Mouse (Mus musculus) retina, embryonic 14.5 days (tissue): ENCODE measurements around the gene Kcne2.
A peak's percentile ranks its signal among the peaks of the same experiment; 100 is the strongest.

Source experiments
- DNase-seq: peaks from one replicate; pipeline ENCODE4 v3.0.0-alpha.2; 2015; ENCODE audit warnings: low spot score

Kcne2 gene

DNA sequence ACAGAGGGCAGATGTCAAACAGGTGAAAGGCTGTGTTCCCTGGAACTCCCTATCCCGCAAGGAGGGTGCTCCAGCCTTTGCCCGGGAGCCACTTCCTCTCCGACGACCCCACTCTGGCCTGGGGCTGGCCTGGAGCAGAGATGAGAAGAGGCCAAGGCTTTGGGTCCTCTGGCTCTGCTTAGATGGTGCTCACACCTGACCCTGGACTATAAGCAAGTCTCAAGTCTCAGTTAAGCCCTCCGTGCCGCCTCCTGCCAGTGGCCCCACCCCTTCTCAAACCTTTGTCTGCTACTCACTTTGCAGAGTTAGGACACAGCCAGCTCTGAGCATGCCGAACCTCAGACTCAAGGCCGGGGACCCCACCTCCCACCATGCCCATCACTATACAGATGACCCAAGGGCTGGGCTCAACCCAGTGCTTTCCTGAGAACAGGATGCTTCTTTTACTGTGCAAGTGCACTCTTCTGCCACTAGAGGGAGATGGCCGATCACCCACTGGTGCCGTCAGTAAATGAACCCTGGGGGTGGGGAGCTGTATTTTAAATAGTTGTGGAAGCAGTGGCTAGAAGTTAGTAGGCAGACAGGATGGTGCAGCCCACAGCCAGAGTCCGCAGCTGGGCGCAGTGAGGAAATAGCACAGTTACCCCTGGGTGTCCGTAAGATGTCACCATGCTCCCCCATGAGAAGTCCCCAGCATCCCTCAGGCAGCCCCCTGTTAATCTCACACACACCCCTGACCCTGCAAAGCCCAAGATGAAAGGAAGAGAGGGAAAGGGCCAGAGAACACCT, 22.0 kb downstream of the Kcne2 start:
- DNase-seq = peak; percentile 79

DNA sequence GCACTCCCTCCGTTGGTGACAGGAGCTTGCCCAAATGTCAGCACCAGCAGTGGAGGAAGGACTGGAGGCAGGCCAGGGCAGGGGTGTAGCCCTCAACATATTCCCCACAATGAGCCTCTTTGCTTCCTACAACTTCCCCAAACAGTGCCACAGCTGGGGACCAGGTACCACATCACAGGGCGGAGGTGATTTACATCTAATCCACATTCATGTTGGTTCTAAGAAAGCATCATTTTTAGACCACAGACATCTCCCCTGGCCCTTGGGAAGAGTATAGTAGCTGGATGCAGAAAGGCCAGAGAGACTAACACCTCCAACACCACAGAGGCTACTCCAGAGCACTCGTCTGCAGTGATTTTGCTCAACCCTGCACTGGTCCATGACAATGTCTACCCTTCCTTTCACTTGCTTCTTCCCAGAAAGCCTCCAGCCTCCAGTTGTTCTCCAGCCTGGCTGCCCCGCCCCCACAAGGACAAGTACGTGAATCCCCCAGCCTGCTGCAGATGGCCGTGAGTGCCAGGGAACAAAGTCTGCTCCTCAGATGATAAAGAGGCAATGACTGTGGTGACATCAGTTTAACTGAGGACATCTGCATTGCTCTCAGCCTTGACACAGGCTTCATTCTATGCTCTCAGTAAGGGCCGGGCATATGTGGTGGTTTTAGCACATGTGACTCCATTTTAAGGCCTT, 24.0 kb downstream of the Kcne2 start:
- no peak for DNase-seq

DNA sequence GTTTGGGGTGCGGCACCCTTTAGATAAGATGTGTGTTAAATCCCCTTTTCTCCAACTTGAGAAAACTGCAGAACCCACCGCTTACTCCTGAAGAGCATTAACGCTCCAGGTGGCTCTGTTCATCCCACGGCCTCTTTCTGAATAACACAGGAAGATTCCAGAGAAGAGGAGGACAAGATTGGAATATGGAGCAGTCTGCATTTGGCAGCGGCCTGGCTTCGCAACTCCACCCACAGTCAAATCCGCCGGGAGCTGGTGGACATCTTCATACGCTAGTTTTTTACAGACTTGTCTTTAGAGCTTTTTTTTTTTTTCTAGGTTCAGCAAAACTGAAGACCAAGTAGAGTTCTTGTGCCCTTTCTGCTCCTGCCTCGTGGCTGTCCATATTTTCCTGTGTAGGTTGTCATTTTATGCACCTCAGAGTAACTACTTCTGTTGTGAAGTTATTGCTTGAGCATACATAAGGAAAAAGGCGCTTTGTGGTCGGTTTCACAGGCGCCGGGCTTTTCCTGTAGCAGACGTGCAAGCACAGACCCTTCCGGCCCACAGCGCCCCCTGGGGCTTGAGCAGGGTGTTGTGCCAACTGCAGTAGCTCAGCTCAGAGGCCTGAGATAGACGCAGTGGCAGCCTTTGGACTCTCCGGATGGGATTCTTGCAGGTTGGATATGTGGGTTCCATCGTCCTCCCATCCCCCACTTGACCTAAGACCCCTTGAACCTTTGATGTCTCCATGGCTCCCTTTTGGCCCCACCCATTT, 27.3 kb downstream of the Kcne2 start:
- DNase-seq = no peak

DNA sequence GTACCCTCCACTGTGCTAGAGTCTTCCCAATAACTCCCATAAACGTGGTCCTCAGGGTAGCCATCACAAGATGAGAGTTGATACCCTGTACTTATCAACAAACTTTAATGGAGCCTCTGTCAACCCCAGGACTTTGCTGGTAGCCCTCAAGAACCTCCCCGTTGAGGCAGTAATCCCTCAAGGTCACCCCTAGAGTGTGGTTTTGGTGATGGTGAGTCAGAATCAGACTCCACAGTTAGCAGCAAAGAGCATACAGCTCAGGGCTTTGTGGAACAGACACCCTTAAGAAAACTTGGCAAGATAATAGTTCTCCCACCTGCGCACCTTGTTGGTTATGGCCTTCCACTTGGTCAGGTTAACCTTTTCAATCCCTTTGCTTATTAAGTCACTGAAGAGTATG, 28.2 kb downstream of the Kcne2 start:
- DNase-seq = no peak

DNA sequence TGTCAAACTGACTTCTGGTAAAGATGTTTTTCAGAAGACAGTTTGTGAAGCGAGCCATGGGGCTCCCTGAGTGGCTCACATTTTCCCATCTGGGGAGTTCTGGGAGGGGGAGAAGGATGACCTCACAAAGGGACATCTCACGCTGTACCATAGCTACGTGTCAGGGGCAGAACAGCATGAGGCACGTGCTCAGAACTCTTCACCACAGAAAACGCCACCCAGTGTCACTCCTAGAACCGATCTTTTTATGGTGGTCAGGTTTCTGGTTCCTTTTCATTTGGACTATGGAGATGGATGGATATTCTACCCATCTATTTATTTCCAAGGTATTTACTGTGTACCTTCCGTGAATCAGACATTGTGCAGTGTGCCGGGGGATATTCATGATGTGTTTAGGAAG, 29.2 kb downstream of the Kcne2 start, which contains the start of gene Fam243:
Gene Fam243, minus strand, starts transcription at position 101 of the 400 bp plus-strand sequence.
- no peak for DNase-seq

DNA sequence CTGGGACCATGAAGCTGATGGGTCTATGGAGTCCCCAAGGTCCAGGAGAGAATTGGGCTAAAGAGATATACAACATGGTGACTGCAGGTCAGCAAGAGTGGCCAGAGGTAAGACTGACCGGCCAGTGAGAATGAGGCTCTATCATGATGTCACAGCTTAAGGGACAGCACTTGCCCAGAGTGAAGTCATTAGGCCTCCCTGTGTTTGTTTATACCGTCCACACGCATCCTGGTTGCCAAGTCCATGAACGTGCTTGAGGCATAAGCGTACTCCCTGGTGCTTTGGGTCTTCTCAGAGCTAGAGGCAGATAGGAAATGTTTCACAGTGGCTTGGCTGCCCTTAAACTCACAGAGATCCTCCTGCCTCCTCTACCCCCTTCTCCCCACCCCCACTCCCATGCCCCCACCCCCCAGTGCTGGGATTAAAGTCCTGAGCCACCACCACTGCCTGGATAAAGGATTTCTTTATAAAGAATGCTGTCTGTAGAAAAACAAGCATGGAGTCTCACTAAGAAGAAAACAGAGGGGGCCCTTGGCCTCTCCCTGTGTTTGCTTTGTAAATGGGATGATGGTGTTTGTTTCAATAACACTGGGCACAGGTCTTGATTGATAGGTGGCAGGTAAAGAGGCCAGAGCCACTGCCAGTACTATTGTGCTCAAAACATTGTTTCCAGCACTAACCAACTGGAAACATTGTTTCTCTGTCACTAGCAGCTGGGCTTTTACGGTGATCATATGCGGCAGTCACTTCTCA, 32.3 kb downstream of the Kcne2 start:
- DNase-seq = no peak

DNA sequence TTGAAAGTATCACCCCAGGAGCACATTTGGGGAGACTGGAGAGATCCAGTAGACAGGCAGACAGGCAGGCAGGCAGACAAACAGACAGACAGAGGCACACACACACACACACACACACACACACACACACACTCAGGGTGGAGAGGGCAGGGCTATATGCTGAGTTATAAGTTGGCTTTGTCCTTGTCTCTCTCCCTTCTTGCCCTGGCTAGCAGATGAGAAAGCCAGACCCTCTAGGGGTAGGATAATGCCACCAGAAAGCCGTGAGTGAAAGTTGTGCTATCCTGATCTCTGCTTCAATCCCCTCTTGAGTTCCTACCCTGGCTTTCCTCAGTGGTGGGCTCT, 32.8 kb downstream of the Kcne2 start:
- DNase-seq = no peak

DNA sequence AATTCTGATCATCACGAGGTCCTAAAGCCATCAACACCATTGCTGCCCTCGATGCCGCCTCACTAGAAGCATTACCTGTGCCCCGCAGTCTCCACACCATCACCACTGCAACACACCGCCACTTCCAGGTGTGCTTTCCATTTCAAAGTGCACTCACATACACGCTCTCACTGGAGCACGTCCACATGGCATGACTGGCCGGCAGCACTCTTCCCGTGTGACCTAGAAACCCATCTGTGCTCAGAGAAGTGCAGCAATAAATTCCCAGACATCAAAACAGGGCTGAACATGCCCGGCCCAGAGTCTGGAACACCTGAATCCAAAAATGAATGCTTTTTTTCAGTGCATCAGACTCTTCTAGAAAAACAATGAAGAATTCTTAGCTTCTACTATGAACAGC, 35.7 kb downstream of the Kcne2 start:
- no peak for DNase-seq

DNA sequence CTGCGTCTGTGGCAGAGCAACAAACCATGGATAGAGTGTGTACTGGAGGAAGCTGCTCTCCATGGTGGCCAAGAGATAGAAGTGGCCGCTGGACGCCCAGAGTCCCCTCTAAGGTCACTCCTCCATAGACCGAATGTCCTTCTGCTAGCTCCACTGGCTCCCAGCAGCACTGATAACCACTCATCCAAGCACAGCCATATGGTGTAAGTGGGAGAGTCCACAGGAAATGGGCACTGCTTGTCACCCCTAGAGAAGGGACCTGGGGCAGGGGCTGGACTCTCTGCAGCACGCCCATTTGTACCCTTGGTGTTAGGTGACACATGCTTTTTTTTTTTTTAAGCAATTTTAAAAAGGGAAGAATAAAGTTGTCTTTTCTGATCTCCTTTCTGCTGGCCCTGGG, 38.8 kb downstream of the Kcne2 start:
- DNase-seq = no peak

DNA sequence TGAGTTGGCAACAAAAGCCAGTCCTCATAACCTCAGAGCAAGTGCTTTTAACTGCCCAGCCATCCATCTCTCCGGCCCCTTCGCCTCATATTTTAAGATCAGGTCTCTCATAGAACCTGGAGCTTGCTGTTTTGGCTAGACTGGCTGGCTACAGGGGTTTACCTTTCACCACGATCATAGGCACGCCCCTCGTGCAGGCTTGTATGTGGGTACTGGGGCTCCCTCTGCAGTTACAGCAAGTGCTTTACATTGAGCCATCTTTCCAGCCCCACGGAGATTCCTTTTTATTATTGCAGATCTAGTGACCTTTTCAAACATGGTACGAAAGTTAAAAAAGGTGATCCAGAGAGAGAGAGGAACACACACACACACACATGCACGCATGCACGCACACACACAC, 42.4 kb downstream of the Kcne2 start:
- DNase-seq = no peak

DNA sequence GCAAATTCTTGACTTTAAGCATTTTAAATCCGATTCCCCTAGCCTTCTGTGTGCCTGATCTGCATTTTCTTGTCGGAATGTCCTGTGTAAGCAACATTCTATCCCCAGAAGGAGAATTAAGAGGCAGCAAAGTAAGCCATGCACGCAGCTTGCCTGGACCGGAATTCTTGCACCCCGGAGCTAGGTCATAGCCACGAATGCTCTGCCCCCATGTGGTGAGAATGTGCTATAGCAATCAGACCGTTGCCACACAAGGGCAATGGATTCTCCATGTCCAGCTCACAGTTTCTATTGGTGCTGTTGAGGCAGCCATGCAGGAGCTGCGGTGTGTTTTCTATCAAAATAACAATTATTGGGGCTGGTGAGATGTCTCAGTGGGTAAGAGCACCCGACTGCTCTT, 44.1 kb downstream of the Kcne2 start:
- DNase-seq = peak; percentile 89

DNA sequence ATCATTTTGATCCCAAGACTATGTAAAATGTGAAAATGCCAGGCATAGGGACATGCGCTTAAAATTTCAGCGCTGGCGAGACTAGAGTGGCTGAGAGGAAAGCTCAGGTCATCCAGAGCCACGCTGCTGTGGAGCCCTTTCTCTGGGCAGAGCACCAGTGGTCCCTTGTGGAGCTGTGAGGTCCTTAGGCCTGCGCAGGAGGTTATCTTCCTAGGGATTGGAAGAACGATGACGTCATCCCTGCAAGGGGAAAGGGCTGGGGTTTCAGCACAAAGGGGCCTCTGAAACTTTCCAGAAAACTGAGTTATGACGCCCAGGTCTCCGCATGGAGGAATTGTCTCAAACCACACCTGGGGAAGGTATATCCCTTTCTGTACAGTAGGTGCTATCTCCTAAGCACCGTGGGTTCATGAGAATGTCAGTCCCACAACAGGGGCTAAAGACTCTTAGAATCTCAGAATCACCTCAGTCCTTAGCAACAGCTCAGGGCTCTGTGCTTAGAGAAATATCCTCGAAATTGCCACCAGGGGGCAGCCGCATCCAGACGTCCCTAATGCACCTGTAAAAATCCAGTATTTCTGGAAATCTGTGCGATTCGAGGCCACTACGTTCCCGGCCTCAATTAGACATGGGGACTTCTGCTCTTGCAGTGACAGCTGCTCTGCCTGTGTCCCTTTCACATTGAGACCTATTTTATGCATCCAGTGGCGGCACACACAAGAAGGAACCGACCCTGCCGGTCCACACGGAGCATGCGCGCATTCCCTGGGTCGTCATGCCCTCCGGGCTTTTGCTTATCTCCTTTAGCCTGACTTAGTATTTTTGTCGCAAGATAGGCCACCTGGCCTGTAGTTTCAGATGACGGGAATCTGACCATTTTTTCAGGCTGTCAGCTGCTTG, 48.7 kb downstream of the Kcne2 start:
- peak; percentile 90 for DNase-seq

DNA sequence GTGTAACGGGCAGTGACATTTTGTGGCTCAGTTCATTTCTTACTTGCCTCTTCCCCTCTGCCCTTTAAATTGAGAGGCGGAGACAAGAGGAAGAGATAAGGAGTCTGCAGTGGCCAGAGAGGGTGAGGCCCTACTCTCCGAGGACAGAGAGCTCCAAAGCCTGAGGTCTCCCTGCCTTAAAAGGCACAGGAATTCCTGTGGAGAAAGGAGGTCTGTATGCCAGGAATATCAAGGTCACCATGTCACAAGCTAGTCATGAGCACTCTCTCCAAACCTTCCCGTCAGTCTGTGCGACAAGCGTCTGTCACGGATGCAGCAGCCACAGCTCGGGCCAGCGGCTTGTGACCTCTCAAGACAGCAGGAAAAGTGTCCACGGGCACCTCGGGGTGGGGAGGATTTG, 53.0 kb downstream of the Kcne2 start:
- DNase-seq = no peak

DNA sequence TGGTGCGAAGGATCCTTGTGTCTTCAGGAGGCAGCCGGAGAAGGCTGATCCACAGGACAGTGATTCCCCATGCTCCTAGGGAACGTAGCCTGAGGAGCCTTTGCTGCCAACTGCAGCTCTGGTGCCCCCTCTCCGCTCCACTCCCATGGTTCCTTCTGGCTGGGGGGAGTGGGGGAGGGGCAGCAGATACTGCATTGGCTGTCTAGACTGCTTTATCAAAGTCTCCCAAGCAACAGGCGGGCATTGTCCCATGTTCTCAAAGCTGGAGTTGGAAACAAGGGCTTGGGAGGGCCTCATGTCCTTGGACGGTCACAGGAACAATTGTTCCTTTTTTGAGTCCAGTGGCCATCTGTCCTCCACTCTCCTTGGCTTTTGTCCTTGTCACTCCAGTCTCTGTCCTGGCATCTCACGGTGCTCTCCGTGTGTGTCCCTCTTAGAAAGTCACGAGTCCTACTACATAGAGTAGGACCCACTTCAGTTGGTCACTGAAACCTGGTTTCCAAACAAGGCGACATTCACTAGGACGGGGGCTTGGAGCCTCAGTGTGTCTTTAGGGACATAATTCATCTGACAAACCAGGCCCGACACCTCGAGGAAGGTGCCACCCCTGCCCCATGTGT, 54.2 kb downstream of the Kcne2 start:
- DNase-seq = peak; percentile 54
